Mouse (Mus musculus) bone marrow macrophage, adult 2 months (primary cell): Measurements from ENCODE around the gene Vars2.

Experiments used
- CTCF ChIP-seq: IDR thresholded peaks from 2 replicates; pipeline ENCODE4 v1.5.1; 2012; ENCODE audit warnings: low read depth, mild to moderate bottlenecking, low read length, moderate library complexity
- POLR2A ChIP-seq: IDR thresholded peaks from 2 replicates; pipeline ENCODE4 v1.6.1; 2012; ENCODE audit warnings: mild to moderate bottlenecking, low read depth, low read length, borderline replicate concordance

DNA sequence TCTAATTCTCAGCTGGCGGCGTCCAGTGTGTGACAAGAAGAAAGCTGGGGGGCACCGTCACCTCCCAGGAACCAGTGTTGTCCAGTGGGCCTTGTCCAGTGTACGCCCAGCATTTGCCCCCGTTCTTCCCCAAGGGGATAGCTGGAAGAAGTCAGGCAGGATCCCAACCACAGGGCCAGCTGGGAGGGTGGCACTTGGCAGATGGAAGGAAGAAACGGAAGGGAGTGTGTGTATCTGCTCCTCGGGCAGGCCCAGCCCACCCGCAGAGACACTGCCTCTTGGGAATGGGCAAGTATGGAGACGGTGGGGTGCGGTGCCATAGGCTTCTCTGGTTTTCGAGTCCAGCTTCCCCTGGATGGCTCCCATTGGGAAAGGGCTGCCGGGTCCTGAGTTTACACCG lies 14.6 kb upstream of the Vars2 start:
- TF ChIP-seq CTCF (no peak), POLR2A (no peak)
